Mouse (Mus musculus) kidney, postnatal 36 days (tissue): Measurements from ENCODE around the gene Cdadc1.
A peak's percentile ranks its signal among the peaks of the same experiment; 100 is the strongest.

Source experiments
- DNase-seq, 2 experiments: peaks; one replicate each; pipeline ENCODE4 v3.0.0; 2021 to 2022; ENCODE audit warnings: mixed read lengths in 2 of 2

The Cdadc1 gene

GRCm38 (mm10) chr14:59543158-59543826, 54.5 kb downstream of the Cdadc1 start:
- no peak for DNase-seq

DNA sequence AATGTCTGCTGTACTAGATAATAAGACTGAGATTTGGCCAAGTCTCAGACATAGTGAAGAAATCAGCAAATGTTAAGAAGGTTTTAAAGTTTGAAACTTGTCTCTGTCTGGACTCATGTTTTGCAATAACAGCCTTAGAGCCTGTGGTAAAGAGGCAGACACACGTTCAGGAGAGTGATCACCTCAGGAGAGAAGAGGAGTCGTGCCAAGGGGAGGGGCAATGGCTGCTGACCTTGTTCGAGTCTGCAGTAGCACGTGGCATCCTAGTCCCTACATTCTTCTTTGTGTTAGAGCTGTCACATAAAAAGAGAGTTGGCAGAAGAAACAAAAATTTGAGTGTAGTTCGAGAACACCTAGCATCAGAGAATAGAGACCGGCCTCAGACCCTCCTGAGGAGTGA, 57.0 kb downstream of the Cdadc1 start:
- peak; percentile 79 to 81 for DNase-seq

- peak in 1 of 2 experiments; percentile 58 for DNase-seq
Measured at GRCm38 (mm10) chr14:59540230-59540629, 57.5 kb downstream of the Cdadc1 start.

DNA sequence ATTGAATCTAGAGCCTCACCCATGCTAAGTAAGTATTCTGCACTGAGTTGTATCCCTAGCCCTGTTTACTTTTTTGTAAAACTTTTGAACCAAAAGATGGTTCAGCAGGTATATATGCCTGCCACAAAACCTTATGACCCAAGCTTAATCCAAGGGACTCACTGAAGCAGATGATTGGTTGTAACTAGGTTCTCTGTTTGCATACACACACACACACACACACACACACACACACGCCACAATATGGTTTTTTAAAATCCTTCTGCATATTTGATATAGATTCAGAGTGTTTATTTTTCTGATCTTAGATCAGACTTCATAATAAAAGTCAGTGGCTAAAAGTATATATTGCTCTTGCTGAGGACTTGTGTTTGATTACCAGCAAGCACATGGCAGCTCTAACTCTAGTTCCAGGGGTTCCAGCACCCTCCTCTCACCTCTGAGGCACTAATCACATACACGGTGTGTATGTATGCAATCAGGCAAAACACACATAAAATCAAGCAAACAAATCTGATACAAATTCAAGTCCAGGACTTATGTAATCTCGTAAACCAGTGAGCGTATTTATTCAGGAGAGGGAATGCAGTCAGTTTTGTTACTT, 59.8 kb downstream of the Cdadc1 start:
- no peak for DNase-seq

GRCm38 (mm10) chr14:59533908-59534307, 63.9 kb downstream of the Cdadc1 start:
- no peak for DNase-seq

DNA sequence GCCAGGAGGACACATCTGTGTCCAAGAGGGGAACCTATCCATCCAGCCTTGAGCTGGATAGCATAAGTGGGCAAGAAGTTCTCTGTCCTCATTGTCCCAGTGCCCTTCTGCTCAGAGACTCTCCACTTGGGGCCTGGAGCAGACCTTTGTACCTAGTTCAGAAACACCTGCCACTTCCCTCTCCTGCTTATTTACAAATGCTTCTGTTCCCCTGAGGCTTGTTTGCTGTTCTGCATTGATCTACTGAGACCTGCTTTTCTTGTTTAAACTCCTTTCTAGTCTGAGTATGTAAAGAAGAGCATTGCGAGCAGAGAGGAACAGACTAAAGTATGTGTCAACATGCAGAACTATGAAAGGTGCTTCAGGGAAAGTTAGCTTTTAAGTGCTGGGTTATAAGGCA, 64.8 kb downstream of the Cdadc1 start:
- peak in 1 of 2 experiments; percentile 31 for DNase-seq

DNA sequence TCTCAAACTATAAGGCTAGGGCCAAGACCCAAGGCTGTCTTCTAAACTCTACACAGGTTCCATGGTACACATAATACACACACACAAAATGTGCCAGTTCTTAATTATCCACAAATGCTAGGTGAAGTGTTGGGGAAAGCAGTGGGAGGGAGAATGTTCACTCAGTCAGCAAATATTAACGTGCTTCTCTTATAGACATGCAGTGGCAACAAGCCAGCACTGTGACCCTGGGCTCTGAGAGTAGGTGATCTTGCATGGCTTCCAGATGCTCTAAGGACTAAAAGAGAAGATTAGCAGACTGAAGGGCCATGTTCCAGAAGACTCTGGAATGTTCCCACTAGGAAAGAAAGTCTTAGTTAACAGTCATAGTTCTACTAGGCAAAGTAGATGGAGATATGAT, 67.0 kb downstream of the Cdadc1 start:
- DNase-seq = no peak

- no peak for DNase-seq
Measured at GRCm38 (mm10) chr14:59525843-59526242, 71.9 kb downstream of the Cdadc1 start.

DNA sequence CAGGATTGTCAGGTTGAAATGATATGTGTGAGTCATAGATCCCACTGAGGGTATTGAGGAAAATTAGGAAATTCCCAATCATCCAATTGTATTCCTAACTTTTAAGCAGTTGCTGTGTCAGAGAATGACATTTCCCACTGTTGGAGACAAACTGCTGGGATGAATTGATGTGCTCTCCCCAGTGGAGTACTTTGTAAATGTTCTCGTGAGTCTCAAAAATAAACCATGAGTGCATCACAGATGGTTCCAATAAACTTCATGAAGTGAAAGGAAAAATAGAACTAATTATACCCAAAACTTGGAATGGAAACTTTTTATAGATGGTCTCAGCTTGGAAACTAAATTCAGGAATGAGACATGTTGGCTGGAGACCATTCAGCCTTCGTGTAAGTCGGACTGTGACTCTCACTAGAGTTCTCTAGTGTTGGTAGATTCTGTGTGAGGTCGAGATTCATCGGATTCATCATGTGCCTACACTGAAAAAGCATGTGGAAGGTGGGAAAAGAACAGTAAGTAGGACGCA, 83.8 kb downstream of the Cdadc1 start:
- no peak for DNase-seq
